Mouse (Mus musculus) embryonic fibroblast, embryonic 13.5 days (primary cell): ENCODE measurements at regions not wholly inside any gene's neighbourhood (a gene's known extent, or its start where the extent isn't known, plus 50 kb on each side); places are given as distances from the start of the nearest gene placed in this dataset.

Experiments used
- CTCF ChIP-seq: IDR thresholded peaks from 2 replicates; pipeline ENCODE4 v1.5.1; 2011; ENCODE audit warnings: mild to moderate bottlenecking, control low read depth, low read length, moderate library complexity, borderline replicate concordance; ENCODE audit not compliant: insufficient read depth
- POLR2A ChIP-seq: IDR thresholded peaks from 2 replicates; pipeline ENCODE4 v1.6.1; 2011; ENCODE audit warnings: low read depth, mild to moderate bottlenecking, control low read depth, low read length, moderate library complexity

DNA sequence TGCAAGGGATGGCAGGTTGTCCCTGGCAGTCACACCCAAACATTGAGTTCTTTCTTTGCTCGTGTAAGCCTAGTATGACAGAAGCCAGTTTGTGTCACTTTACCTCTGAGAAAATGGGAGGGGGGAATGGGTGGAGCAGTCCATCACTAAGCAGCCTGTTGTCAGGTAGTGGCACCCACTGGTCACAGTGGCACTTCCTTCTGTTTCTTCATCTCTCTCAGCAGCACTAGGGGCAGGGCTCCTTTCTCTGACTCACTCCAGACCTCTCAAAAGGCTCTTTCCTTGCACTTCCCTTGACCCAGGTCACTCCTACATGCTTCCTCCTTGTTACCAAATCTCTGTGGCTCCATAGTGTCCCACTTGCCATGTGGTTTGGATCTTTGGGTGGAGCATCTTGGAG is 52.9 kb upstream of the Mef2a start:
- no peak for TF ChIP-seq POLR2A
- TF ChIP-seq CTCF, result no peak
